Comparison of ENCODE assay signal across 28 mouse cellular contexts in genomic region chr17:36415407-36415806, GRCm38 (mm10). TPM values are rescaled to one million over a fixed set of nuclear protein-coding genes. Genes with fewer than 3 reads are reported as not detected.
DNase-seq lines count a peak whose midpoint lies in the region; ATAC-seq and TF ChIP-seq lines count a peak whose summit lies in the region.
"Had no signal": no experiment of that assay in that cellular context is flagged by ENCODE, and none has a peak within 500 bp of the region (broad histone marks: within the 10 kb centered on the region; RNA-seq: fewer than 3 reads in every experiment).

No protein-coding gene starts in this region.

- WGBS in hindbrain, postnatal 0 days, result 64% methylated on average over 1 of the region's 1 CpGs
- WGBS in hindbrain, embryonic 12.5 days, result 70% methylated on average over 1 of the region's 1 CpGs
- 0% methylated on average over 1 of the region's 1 CpGs for WGBS in thymus, adult 2 months

- peak; percentile 14 for DNase-seq in adrenal gland, adult 2 months
- DNase-seq in adrenal gland, postnatal 14 days, result no peak
- DNase-seq in induced T-regulatory cell, adult 2 months (ENCODE audit: low read depth), result peak; percentile 30
- DNase-seq in hindbrain, postnatal 0 days (ENCODE audit: low spot score), result no peak
- DNase-seq in thymus, adult 2 months, result no peak
- DNase-seq: cerebellum, adult 11 months; cerebellum, adult 9-10 months; cerebellum, postnatal 25 days; heart, adult 2 months; heart, postnatal 14 days; kidney, adult 11 months had no signal

- peaks cover 8% of the 10 kb centered on the region for H3K27me3 ChIP-seq in megakaryocyte, embryonic 14.5 days (replicated peaks)
- H3K27me3 ChIP-seq in hindbrain, postnatal 0 days (ENCODE audit: insufficient read depth, low read length), result no peaks in the 10 kb centered on the region
- no peaks in the 10 kb centered on the region; the same call in 1 of the 2 replicates for H3K27me3 ChIP-seq in hindbrain, embryonic 12.5 days
- H3K27me3 ChIP-seq in thymus, adult 2 months (ENCODE audit: control insufficient read depth, insufficient read depth, low read length), result no peaks in the 10 kb centered on the region
- H3K27me3 ChIP-seq: forebrain, embryonic 15.5 days; heart, embryonic 15.5 days had no signal

- TF ChIP-seq POLR2A in thymus, adult 2 months (IDR thresholded peaks at IDR 0.05; ENCODE audit: control insufficient read depth, extremely low read depth, insufficient read depth, low read length, poor library complexity), result no peak

- TF ChIP-seq CTCF in hindbrain, postnatal 0 days (IDR thresholded peaks at IDR 0.05; ENCODE audit: low read depth), result no peak
- no peak for TF ChIP-seq CTCF in thymus, adult 2 months (IDR thresholded peaks at IDR 0.05; ENCODE audit: borderline replicate concordance, control insufficient read depth, extremely low read depth, insufficient read depth, low read length, poor library complexity)

- peak overlapping the region; percentile 7 for H3K4me3 ChIP-seq in megakaryocyte, embryonic 14.5 days (replicated peaks)
- no peak overlapping the region for H3K4me3 ChIP-seq in hindbrain, postnatal 0 days (ENCODE audit: low read length)
- no peak overlapping the region for H3K4me3 ChIP-seq in hindbrain, embryonic 12.5 days
- no peak overlapping the region for H3K4me3 ChIP-seq in thymus, adult 2 months (ENCODE audit: control insufficient read depth, insufficient read depth, low read length)
- H3K4me3 ChIP-seq: embryonic facial prominence, embryonic 10.5 days; forebrain, embryonic 15.5 days; heart, adult 2 months; heart, embryonic 15.5 days had no signal

- no peaks in the 10 kb centered on the region for H3K36me3 ChIP-seq in megakaryocyte, embryonic 14.5 days (replicated peaks; ENCODE audit: low read length)
- H3K36me3 ChIP-seq in hindbrain, postnatal 0 days (ENCODE audit: insufficient read depth, low read length), result no peaks in the 10 kb centered on the region
- no peaks in the 10 kb centered on the region for H3K36me3 ChIP-seq in hindbrain, embryonic 12.5 days
- no peaks in the 10 kb centered on the region for H3K36me3 ChIP-seq in thymus, adult 2 months (ENCODE audit: control insufficient read depth, insufficient read depth, low read length)
- H3K36me3 ChIP-seq: embryonic facial prominence, embryonic 10.5 days; forebrain, embryonic 15.5 days; G1E; heart, embryonic 15.5 days had no signal

- ATAC-seq in megakaryocyte, adult 5-6 weeks (ENCODE audit: poor library complexity, severe bottlenecking), result no peak
- no peak for ATAC-seq in hindbrain, postnatal 0 days
- ATAC-seq in hindbrain, embryonic 12.5 days (ENCODE audit: low FRiP score), result no peak
- ATAC-seq: forebrain, embryonic 15.5 days had no signal

- no peak overlapping the region for H3K27ac ChIP-seq in hindbrain, postnatal 0 days
- H3K27ac ChIP-seq in hindbrain, embryonic 12.5 days, result no peak overlapping the region
- H3K27ac ChIP-seq in thymus, adult 2 months (ENCODE audit: control insufficient read depth, insufficient read depth, low read length), result no peak overlapping the region
- H3K27ac ChIP-seq: embryonic facial prominence, embryonic 10.5 days; forebrain, embryonic 15.5 days; heart, adult 2 months; heart, embryonic 15.5 days; hindbrain, embryonic 14.5 days had no signal

- H3K9ac ChIP-seq in hindbrain, postnatal 0 days (replicated peaks; ENCODE audit: low read length), result no peak overlapping the region
- H3K9ac ChIP-seq in hindbrain, embryonic 12.5 days, result no peak overlapping the region
- H3K9ac ChIP-seq: forebrain, embryonic 15.5 days; heart, embryonic 15.5 days; hindbrain, embryonic 14.5 days had no signal

- H3K4me2 ChIP-seq in hindbrain, postnatal 0 days (ENCODE audit: low read depth, low read length), result no peak overlapping the region
- no peak overlapping the region for H3K4me2 ChIP-seq in hindbrain, embryonic 12.5 days (replicated peaks)
- H3K4me2 ChIP-seq: forebrain, embryonic 15.5 days; heart, embryonic 11.5 days; heart, embryonic 15.5 days; hindbrain, embryonic 14.5 days had no signal

- H3K4me1 ChIP-seq in megakaryocyte, embryonic 14.5 days, result peaks cover 11% of the 10 kb centered on the region
- no peaks in the 10 kb centered on the region for H3K4me1 ChIP-seq in hindbrain, postnatal 0 days (ENCODE audit: insufficient read depth, low read length)
- no peaks in the 10 kb centered on the region for H3K4me1 ChIP-seq in hindbrain, embryonic 12.5 days
- H3K4me1 ChIP-seq in thymus, adult 2 months (replicated peaks; ENCODE audit: control insufficient read depth, insufficient read depth, low read length), result no peaks in the 10 kb centered on the region
- H3K4me1 ChIP-seq: embryonic facial prominence, embryonic 10.5 days; forebrain, embryonic 15.5 days; heart, embryonic 15.5 days had no signal

- no peaks in the 10 kb centered on the region for H3K9me3 ChIP-seq in megakaryocyte, embryonic 14.5 days
- H3K9me3 ChIP-seq in hindbrain, postnatal 0 days (ENCODE audit: low read length), result no peaks in the 10 kb centered on the region
- H3K9me3 ChIP-seq in hindbrain, embryonic 12.5 days (replicated peaks), result no peaks in the 10 kb centered on the region
- H3K9me3 ChIP-seq: embryonic facial prominence, embryonic 10.5 days; forebrain, embryonic 15.5 days; G1E; heart, embryonic 15.5 days had no signal

RNA-seq across cellular contexts. Expression of gene H2-M10.4, which starts 46.7 kb away (rescaled TPM):
- total RNA-seq in adrenal gland, adult 2 months (2021), result not detected
- not detected in 2 replicates for polyA plus RNA-seq in adrenal gland, adult 2 months (2012; rRNA removed)
- not detected in 2 replicates for total RNA-seq in adrenal gland, postnatal 14 days (2021)
- not detected in 2 replicates for polyA plus RNA-seq in megakaryocyte, embryonic 14.5 days (2012; ENCODE audit: insufficient read depth, low replicate concordance)
- total RNA-seq in megakaryocyte, adult 5-6 weeks (2015), result not detected in 2 replicates
- total RNA-seq in megakaryocyte, adult 5-6 weeks (2017), result not detected in 2 replicates
- not detected in 2 replicates for total RNA-seq in hindbrain, postnatal 0 days (2014; rRNA removed)
- polyA plus RNA-seq in hindbrain, postnatal 0 days (2015; fragmentation: Nextera tagmentation; extraction: Ambion mirVana), result not detected in 2 replicates
- polyA plus RNA-seq in hindbrain, embryonic 12.5 days (2016; fragmentation: Nextera tagmentation; extraction: Ambion mirVana), result not detected in 2 replicates
- polyA plus RNA-seq in thymus, adult 2 months (2012; rRNA removed), result not detected in 2 replicates
- total RNA-seq: adrenal gland, adult 18-20 months; adrenal gland, postnatal 4 days; G1E; gastrocnemius, adult 8-10 months; gastrocnemius, postnatal 4 days; heart, adult 2 months; heart, postnatal 14 days; hematopoietic stem cell, adult 5-6 weeks had no signal
- polyA plus RNA-seq: brain, embryonic 14.5 days; embryonic facial prominence, embryonic 10.5 days; embryonic facial prominence, embryonic 14.5 days; forebrain, embryonic 15.5 days; G1E; heart, adult 2 months; heart, embryonic 11.5 days; heart, embryonic 15.5 days; hindbrain, embryonic 14.5 days; intestine, embryonic 14.5 days had no signal

RNA-seq across cellular contexts. Expression of gene H2-M10.3, which starts 47.2 kb away (rescaled TPM):
- total RNA-seq in adrenal gland, adult 2 months (2021), result not detected
- polyA plus RNA-seq in adrenal gland, adult 2 months (2012; rRNA removed), result not detected in 2 replicates
- total RNA-seq in adrenal gland, postnatal 14 days (2021), result not detected in 2 replicates
- not detected in 2 replicates for polyA plus RNA-seq in megakaryocyte, embryonic 14.5 days (2012; ENCODE audit: insufficient read depth, low replicate concordance)
- total RNA-seq in megakaryocyte, adult 5-6 weeks (2015), result not detected in 2 replicates
- total RNA-seq in megakaryocyte, adult 5-6 weeks (2017), result not detected in 2 replicates
- not detected in 2 replicates for total RNA-seq in hindbrain, postnatal 0 days (2014; rRNA removed)
- not detected in 2 replicates for polyA plus RNA-seq in hindbrain, postnatal 0 days (2015; fragmentation: Nextera tagmentation; extraction: Ambion mirVana)
- not detected in 2 replicates for polyA plus RNA-seq in hindbrain, embryonic 12.5 days (2016; fragmentation: Nextera tagmentation; extraction: Ambion mirVana)
- not detected in 2 replicates for polyA plus RNA-seq in thymus, adult 2 months (2012; rRNA removed)
- total RNA-seq: adrenal gland, adult 18-20 months; adrenal gland, postnatal 4 days; gastrocnemius, adult 8-10 months; gastrocnemius, postnatal 4 days; heart, adult 2 months; heart, postnatal 14 days; hematopoietic stem cell, adult 5-6 weeks had no signal
- polyA plus RNA-seq: brain, embryonic 14.5 days; embryonic facial prominence, embryonic 10.5 days; embryonic facial prominence, embryonic 14.5 days; forebrain, embryonic 15.5 days; G1E; heart, adult 2 months; heart, embryonic 11.5 days; heart, embryonic 15.5 days; hindbrain, embryonic 14.5 days; intestine, embryonic 14.5 days had no signal

Comparison
In these comparisons a context has a peak if more than half of its experiments do, and no peak if none do; other contexts are left out.
1. DNase-seq: peak in adrenal gland, adult 2 months (single experiment) and induced T-regulatory cell, adult 2 months (single experiment); none in adrenal gland, postnatal 14 days (single experiment), hindbrain, postnatal 0 days (single experiment) and thymus, adult 2 months (single experiment).